Mouse (Mus musculus): ENCODE results near the gene Rnf145.

GRCm38 (mm10) chr11:44548816-44549215 lies 30.1 kb downstream of the Rnf145 start:
- TF ChIP-seq CTCF (IDR thresholded peaks at IDR 0.05; ENCODE audit: extremely low read depth, insufficient read length, insufficient replicate concordance, low read depth, low read length) (no peak), POLR2A (IDR thresholded peaks at IDR 0.05; ENCODE audit: low read depth, low read length) (no peak)
